Mouse (Mus musculus): ENCODE results near the gene Mansc1. TPM values are rescaled to one million over a fixed set of nuclear protein-coding genes. Genes with fewer than 3 reads are reported as not detected.

The Mansc1 gene
- total RNA-seq, 2 experiments from 2014 or later, result 12.8 to 14.9 TPM

GRCm38 (mm10) chr6:134640485-134641475, 8.5 kb upstream of the Mansc1 start:
- DNase-seq (ENCODE audit: low spot score in 2 of 2), result peak; percentile 91 to 94

GRCm38 (mm10) chr6:134639900-134640299, 7.6 kb upstream of the Mansc1 start:
- no peak for DNase-seq (ENCODE audit: low spot score in 2 of 2)

DNA sequence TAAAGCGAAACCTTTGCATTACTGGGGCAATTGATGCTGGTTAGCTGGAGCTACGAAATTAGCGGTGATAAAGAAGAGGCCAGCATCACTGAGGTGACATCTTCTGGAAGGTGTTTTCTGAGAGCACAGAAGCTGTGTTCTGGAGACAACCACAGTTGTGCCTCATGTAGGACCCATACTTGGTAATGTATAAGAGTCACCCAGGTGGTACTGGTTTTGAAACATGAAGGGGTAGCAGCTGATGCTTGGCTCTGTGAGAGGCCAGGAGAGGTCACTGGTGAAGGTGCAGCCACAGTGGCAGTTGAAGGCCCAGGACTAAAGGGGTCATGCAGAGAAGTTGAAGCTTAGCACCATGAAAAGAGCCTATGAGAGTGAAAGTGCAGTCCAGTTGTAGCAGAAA, 6.9 kb upstream of the Mansc1 start, which contains the start of gene Borcs5:
Gene Borcs5, plus strand, starts transcription at position 301 of the 400 bp plus-strand sequence.
- DNase-seq (ENCODE audit: low spot score in 2 of 2), result no peak

DNA sequence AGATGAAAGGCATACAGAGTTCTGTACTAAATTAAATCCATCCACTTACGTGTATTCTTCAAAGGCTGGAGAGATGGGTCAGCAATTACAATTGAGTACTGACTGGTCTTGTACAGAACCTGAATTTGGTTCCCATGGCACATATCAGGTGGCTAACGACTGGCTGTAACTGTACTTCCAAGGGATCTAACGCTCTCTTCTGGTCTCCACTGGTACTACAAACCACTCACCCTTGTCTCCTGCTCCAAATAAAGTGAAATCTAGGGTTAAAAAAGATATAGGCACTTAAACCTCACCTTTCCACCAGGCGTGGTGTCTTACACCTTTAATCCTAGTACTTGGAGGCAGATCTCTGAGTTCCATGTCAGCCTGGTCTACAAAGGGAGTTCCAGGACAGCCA, 4.2 kb upstream of the Mansc1 start:
- DNase-seq (ENCODE audit: low spot score in 2 of 2), result no peak

- DNase-seq (ENCODE audit: low spot score in 2 of 2), result no peak
Measured at GRCm38 (mm10) chr6:134633553-134633952, 1.3 kb upstream of the Mansc1 start.

GRCm38 (mm10) chr6:134632756-134633155, 468 bp upstream of the Mansc1 start:
- DNase-seq (ENCODE audit: low spot score in 2 of 2), result no peak

DNA sequence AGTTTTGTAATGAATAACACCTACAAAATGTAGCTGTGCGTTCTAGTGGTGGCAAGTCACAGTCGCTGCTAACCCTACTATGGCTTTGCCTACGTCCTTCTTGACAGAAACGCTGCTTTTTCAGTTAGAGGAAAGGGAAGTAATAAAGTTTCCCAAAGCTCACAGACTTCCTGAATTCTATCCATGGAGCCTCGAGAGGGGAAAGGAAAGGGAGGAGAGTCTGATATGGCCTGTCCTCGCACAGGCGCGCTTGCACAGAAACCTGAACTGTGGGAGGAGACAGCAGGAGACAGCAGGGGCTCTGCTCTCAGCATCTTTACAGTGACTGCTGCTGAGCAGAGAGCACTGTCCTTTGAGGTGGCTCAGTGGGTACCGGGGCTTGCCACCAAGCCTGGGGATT, 1.8 kb downstream of the Mansc1 start:
- no peak for DNase-seq (ENCODE audit: low spot score in 2 of 2)

- DNase-seq (ENCODE audit: low spot score in 2 of 2), result no peak
Measured at GRCm38 (mm10) chr6:134626564-134626963, 5.7 kb downstream of the Mansc1 start.

DNA sequence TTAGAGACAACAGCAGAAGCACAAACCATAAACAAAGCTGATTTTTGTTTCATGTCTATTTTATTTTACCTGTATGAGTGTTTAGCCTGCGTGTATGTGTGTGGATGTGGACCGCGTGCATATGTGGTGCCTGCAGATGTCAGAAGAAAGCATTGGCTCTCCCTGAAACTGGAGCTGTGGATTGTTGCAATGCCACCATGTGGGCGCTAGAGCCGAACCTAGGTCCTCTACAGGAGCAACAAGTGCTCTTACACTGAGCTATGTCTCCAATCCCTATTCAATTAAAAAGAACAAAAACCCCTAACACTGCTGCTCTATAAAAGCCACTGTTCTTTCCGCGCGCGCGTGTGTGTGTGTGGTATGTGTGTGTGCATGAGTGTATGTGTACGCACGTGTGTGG, 6.9 kb downstream of the Mansc1 start:
- no peak for DNase-seq (ENCODE audit: low spot score in 2 of 2)

DNA sequence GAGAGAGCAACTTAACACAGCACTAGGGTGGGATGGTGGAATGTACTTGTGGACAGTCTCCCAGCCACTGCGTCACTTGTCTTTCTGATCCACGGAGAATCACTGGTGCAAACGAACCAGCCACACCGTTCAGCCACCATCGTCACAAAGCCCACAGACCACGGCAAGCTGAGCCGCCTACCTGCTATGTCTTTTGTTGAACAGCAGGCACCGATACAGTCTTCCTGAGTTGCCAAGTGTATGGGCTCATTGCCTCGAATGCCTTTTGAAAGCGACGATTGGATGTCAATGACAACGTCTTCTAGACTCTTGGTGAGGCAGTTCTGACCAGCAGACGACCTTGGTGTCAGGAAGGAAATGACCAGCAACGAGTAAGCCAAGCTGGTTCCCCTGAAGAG, 10.7 kb downstream of the Mansc1 start:
- DNase-seq (ENCODE audit: low spot score in 2 of 2), result peak in 1 of 2 experiments; percentile 42

DNA sequence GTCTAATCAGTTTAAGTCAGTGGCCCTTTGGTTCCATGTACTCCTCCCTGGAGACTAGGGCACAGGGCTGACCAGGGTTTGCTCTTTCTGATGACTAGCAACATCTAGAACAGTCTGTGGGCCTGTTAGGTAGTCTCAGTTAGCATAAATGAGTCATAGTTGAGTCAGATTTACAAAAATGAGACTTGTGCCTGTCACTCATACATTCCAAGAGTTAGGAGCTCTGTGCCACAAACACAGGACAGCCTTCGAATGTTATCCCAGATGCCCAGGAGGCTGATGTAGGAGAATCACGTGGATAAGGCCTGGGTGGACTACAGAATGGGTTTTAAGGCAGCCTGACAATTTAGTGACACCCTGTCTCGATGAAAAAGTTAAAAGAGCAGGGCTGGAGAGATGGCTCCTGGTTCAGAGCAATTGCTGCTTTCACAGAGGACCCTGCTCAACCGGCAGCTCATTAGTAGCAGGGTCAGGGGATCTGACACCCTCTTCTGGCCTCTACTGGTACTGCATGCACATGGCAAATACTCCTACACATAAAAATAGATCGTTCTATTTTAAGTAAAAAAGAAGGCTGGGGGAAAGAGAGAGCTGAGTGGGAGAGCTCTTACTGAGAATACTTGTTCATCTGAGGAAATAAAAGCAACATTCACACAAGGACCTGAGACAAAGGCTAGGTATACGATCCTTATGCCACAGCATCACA, 11.3 kb downstream of the Mansc1 start:
- peak; percentile 59 to 68 for DNase-seq (ENCODE audit: low spot score in 2 of 2)

DNA sequence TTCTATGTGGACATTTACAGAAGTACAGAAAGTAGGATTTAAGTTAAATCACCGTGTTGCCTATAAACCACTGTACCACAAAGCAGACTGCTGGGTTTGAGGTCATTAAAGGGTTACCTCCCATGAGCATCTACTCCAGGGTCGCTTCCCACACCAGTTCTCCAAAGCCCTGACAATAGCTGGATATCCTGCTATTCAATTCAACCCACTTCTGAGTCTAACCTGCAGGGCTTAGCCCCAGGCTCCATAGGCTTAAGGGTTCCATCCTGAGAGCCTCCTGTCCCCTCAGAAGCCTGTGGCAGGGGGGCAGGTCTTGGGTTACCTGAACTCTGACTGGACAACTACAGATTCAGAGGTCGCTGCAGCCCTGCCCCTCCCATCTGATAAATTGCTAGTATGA, 12.2 kb downstream of the Mansc1 start:
- no peak for DNase-seq (ENCODE audit: low spot score in 2 of 2)

DNA sequence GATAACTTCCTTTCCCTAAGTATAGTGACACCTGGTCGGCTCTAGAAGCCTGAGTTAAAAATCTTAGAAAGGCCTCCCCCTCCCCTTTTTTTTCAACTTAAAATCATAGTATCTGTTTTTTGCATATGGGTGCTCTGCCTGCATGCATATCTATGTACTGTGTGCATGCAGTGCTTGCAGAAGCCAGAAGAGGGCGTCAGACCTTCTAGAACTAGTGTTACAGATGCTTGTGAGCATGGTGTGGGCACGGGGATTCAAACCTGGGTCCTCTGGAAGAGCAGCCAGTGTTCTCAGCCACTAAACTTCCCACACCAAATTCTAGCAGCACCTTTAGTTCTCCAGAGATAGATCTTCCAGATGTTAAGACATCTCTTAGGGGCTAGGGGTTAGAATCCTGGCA, 14.7 kb downstream of the Mansc1 start:
- DNase-seq (ENCODE audit: low spot score in 2 of 2), result no peak

DNA sequence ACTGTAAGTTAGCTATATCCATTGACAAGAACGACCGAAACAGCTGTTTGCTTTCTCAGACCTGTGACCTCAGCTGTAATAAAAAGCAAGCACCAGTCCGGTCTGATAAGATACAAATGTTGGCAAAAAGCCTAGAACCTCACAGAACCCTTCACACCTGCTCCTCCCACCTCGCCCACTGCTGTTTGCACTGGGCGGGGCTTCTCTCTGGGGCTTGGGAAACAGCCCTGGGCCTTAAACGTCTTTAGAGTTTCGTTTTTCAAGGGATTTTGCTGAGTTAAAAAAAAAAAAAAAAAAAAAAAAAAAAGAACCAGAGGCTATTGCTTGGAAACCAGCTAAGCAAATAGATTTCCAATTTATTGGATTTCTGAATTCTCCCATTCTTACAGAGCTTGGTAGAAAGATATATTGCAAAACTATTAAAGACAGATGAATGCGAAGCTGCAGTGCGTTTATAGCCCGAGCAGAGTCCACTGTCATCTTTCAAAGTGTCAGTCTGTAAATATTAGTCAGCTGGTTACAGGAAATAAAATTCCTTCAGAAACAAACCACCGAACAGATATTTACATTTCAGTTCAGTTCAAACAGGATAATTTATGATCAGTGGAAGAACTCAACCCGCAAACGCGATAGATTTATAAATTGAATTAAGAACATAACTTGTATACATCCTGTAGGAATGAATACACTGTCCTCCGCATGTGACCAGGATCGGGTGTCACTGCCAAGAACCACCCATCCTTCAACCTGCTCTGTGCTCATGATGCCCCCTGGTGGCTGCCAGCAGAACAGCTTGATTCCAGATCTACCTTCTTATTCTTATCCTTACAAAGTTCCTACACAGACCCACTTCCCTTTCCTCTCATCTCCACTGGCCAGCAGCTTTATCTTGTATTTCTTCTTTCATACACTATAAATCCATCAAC, 17.3 kb downstream of the Mansc1 start:
- peak; percentile 87 to 92 for DNase-seq (ENCODE audit: low spot score in 2 of 2)

DNA sequence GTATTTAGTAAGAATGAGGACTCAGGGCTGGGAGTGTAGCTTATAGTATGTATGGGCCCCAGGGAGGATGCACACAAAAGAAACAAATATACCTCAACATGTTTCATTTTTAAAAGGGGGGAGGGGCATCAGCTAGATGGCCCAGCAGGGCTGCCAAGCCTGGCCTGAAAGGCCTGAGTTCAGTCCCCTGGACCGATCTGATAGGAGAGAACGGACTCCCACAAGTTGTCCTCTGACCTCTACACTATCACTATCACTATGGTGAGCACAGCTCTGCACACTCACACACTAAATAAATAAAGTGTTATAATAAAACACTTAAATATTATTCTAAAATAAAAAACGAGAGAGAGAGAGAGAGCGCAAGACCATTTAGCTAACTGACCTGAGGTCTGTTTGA, 18.0 kb downstream of the Mansc1 start:
- no peak for DNase-seq (ENCODE audit: low spot score in 2 of 2)

- no peak for DNase-seq (ENCODE audit: low spot score in 2 of 2)
Measured at GRCm38 (mm10) chr6:134611896-134612295, 20.4 kb downstream of the Mansc1 start.

- DNase-seq (ENCODE audit: low spot score in 2 of 2), result no peak
Measured at GRCm38 (mm10) chr6:134610380-134610779, 21.9 kb downstream of the Mansc1 start.

DNA sequence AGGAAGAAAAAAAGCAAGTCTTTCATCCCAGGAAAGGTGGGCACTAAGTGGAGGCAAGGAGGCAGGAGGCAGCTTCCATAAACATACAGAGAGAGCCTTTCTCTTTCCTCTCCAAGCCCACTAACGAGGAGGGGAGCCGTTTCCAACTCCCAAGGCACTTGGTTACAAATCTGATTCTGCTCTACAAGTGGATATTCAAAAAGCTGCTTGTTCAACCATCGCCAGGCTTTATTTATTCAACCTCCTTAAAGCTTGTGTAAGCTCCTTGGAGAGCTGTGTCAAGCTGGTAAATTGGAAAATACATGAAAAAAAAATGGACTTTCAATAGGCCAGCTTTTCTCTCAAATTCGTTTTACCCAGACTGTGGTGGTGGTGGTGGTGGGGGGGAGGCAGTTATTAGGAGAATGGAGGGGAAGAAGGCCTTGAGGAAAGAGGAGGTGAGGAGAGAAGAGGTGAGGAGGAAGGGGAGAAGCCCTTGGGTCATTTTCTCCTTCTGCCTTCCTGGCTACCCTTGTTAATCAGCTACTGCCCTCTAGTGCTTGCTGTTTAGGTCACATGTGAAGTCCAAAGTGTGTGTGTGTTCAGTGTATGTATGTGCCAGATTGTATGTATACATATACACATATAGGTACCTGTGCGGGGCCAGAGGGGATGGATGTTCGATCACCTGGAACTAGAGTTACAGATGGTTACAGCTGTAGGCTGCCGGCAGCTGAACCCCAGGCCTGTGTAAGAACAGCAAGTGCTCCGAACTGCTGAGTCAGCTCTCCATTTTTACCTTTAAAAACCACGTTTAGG, 25.1 kb downstream of the Mansc1 start:
- DNase-seq (ENCODE audit: low spot score in 2 of 2), result no peak

DNA sequence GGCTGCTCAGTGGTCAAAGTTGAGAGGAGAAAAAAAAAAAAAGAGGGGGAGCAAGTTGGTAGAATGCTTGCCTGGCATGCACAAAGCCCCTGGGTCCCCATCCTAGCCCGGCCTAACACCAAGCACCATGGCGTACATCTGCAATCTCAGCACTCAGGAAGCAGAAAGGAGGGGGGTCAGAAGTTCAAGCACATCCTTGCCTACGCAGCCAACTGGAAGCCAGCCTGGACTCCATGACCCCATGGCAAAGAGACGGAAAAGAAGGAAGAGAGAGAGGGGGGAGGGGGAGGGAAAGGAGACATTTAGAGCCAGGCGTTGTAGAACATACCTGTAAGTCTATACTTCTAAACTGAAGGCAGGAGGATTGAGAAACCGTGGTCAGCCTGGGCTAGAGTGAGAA, 25.7 kb downstream of the Mansc1 start:
- DNase-seq (ENCODE audit: low spot score in 2 of 2), result no peak

GRCm38 (mm10) chr6:134605196-134605595, 27.1 kb downstream of the Mansc1 start:
- no peak for DNase-seq (ENCODE audit: low spot score in 2 of 2)

Measured in left cerebral cortex, adult 18-20 months (tissue).